Mouse (Mus musculus) embryonic fibroblast, embryonic 13.5 days (primary cell): Measurements from ENCODE around the gene Nmb. TPM values are rescaled to one million over a fixed set of nuclear protein-coding genes. Genes with fewer than 3 reads are reported as not detected.

Experiments used
- H3K27ac ChIP-seq: 2 replicates; pipeline ENCODE4 v1.5.1; 2012; ENCODE audit warnings: low read length, control low read depth, inconsistent platforms; ENCODE audit not compliant: insufficient read depth
- H3K4me1 ChIP-seq: 2 replicates; pipeline ENCODE4 v1.6.1; 2011; ENCODE audit warnings: low read length; ENCODE audit not compliant: control insufficient read depth, insufficient read depth
- H3K4me3 ChIP-seq: 2 replicates; pipeline ENCODE4 v1.5.1; 2011; ENCODE audit warnings: mild to moderate bottlenecking, control low read depth, low read length; ENCODE audit not compliant: insufficient read depth
- CTCF ChIP-seq: IDR thresholded peaks from 2 replicates; pipeline ENCODE4 v1.5.1; 2011; ENCODE audit warnings: mild to moderate bottlenecking, control low read depth, low read length, moderate library complexity, borderline replicate concordance; ENCODE audit not compliant: insufficient read depth
- POLR2A ChIP-seq: IDR thresholded peaks from 2 replicates; pipeline ENCODE4 v1.6.1; 2011; ENCODE audit warnings: low read depth, mild to moderate bottlenecking, control low read depth, low read length, moderate library complexity
- polyA plus RNA-seq: library from polyadenylated mRNA; stranded (reverse); fragments of >200 nt; gene quantifications from 2 replicates; pipeline ENCODE4 v1.2.4, GENCODE M21; 2011; ENCODE audit warnings: low read depth; ENCODE audit not compliant: missing spikeins, insufficient read length

Nmb gene
- polyA plus RNA-seq, 1 experiment = 1.1 TPM

DNA sequence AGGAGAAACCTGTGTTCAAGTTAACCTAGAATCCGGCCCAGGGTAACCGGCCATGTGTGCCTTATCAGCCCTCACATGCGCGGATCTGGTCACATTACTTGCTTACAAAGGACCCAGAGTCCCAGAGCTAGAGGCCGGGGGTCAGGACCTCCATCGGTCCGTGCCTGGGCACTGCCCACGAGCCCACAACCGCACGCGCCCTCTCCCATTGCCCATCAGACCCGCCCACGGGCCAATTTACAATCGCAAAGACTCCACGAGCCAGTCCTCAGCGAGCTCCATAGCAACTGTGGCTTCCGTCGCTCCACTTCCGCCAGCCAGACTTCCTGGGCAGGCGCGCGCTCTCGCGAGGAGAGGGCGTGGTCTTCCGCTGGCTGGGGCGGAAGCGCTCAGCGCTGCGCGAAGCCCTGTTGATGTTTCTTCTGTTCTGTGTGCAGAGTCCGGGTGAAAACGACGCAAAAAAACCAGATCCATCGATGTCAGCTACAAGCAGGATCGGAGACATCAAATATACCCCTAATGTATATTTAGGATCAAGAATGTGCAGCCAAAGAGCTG, 3.9 kb downstream of the Nmb start, which contains the start of gene Wdr73:
Gene Wdr73, minus strand, starts transcription at position 326 of the 558 bp plus-strand sequence.
- peak within 1 kb of the TSS; percentile 74 for H3K27ac ChIP-seq
- TF ChIP-seq CTCF = no peak
- peak; percentile 95 for TF ChIP-seq POLR2A
- H3K4me3 ChIP-seq = peak within 1 kb of the TSS; percentile 85
- H3K4me1 ChIP-seq = peaks cover 4% of the 10 kb centered on the region; the same call in 1 of the 2 replicates

DNA sequence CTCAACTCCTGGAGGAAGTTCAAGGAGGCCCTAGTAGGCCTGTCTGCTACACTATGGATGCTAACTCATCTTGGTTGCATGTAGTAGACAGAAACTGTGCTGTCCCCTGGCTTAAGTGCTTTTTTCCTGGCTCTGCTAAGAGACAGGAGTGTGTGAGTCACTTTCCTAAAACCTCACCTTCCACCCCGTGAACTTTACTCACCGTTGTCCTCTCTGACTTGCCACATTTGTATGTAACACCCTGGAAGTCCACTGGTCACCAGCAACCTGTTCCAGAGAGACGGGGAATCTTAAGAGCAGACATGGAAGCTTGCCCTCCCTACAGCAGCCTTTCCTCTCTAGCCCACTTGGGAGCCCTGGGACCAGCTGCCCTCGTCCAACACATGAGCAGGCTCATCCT, 7.2 kb downstream of the Nmb start:
- no peak for TF ChIP-seq POLR2A
- no peak for TF ChIP-seq CTCF
- Histone ChIP-seq H3K4me1 (peaks cover 4% of the 10 kb centered on the region; the same call in 1 of the 2 replicates), H3K27ac (no peak overlapping the region), H3K4me3 (no peak overlapping the region)

DNA sequence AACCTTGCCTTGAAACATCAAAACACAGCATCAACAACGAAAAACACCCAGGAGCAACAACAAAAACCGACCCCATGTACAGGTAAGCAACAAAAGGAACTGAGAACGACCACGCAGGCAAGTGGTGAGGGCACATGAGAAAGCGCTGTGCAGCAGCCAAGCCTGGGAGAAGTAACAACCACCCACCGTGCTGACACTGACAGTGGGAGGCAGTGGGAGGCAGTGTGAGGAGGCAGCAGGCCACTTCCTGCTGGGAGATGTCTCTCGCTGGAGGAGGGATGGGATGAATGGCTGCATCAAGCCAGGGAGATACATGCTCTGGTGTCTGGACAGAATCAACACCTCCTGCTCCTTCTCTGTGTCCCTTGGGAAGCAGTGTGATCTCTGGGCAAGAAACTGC, 7.7 kb downstream of the Nmb start:
- no peak for TF ChIP-seq POLR2A
- TF ChIP-seq CTCF = no peak

DNA sequence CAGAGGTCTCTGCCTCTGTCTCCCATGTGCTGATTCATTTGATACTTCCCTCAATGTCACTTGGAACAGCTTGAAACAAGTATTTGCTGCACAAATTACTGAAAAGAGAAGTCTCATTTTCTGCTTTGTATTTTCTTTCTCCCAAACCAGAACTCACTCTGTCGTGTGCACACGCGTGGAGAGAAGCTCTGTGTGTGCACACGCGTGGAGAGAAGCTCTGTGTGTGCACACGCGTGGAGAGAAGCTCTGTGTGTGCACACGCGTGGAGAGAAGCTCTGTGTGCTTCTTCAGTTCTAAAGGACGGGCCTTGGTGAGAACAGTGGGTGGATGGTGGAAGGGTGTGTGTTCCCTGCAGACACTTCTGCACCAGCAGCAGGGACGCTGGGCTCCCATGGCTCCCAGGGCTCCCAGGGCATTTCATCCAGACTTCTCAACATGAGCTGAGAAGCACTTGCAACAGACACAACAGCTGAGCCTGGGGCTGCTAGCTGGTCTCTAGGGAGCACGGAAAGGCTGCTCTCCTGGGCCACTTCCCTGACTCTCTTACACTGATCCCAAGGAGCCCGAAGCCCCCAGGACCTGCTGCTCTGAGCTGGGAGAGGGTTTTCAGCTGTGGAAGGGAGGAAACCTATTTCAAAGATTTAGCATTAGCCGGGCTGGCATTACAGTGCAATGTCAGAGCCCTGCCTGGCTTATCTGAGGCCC, 9.9 kb downstream of the Nmb start:
- no peaks in the 10 kb centered on the region for H3K4me1 ChIP-seq
- H3K27ac ChIP-seq = no peak overlapping the region
- TF ChIP-seq POLR2A (no peak), CTCF (no peak)
- no peak overlapping the region for H3K4me3 ChIP-seq

More for the DNA sequence above, 7.7 kb downstream of the Nmb start:
- Histone ChIP-seq H3K27ac (no peak overlapping the region), H3K4me1 (peaks cover 4% of the 10 kb centered on the region; the same call in 1 of the 2 replicates), H3K4me3 (no peak overlapping the region)

DNA sequence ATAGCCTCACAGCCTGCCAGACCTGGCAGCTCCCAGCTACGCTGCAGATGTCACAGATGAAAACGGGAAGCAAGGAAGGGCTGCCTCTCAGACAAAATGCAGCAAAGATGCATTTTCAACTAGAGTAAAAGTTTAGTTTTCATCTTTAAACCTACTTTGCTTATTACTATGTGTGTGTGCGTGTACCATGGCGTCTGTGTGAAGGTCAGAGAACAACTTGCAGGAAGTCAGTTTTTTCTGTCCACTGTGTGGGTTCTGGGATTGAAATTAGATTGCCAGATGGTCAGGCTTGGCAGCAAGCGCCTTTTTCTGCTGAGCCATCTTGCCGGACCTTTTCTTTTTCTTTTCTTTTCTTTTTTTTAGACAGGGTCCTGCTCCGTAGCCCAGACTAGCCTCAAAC, 10.7 kb downstream of the Nmb start:
- no peaks in the 10 kb centered on the region for H3K4me1 ChIP-seq
- TF ChIP-seq POLR2A (no peak), CTCF (no peak)
- no peak overlapping the region for H3K4me3 ChIP-seq
- no peak overlapping the region for H3K27ac ChIP-seq

DNA sequence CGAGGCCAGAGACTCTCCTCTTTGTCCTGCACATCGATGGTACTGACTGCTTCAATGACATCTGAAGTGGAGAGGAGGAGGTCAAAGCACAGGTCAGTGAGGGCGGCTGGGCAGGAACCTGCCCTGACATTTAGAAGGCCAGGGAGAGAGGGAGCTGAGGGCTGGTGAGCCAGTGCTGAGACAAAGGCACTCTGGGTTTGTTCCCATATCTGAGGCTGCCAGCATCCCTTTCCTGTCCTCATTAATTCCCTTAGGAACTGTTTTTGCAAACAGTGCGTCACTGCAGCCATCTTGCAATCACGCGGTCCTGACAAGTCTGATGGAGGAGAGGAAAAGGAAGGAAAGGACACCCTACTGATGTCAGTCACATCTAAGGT, 11.1 kb downstream of the Nmb start:
- TF ChIP-seq CTCF = no peak
- TF ChIP-seq POLR2A = no peak
- Histone ChIP-seq H3K4me3 (no peak overlapping the region), H3K27ac (no peak overlapping the region), H3K4me1 (no peaks in the 10 kb centered on the region)

DNA sequence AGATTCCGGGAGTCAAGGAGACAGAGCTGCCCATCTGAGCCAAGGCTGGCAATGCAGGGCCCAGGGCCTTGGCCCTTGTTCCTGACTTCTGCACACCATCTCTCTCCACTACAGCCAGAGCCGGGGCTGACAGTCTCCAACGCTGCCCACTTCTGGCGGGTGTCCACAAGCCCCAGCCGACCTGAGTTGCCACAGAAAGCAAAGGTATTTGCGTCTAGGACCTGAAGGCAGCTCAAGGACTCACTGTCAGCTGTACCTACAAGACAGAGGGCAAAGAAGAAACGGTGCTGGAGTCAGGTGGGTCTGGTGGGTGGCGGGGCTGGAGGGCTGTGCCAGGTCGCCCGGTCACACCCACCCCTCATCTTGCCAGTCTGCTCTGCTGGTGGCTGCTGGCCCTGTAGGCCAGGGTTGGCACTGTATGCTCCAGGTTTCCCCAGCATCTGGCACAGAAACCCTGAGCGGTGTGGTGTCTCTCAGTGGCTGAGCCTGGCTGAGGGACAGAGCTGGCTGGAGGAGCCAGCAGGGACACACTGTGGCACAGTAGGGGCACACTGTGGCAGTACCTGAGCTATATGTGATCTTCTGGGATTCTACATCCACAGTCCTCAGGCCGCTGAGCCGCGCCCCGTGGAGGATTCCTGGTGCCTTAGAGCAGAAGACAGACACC, 11.7 kb downstream of the Nmb start:
- TF ChIP-seq CTCF (no peak), POLR2A (no peak)
- Histone ChIP-seq H3K4me1 (no peaks in the 10 kb centered on the region), H3K27ac (no peak overlapping the region), H3K4me3 (no peak overlapping the region)

DNA sequence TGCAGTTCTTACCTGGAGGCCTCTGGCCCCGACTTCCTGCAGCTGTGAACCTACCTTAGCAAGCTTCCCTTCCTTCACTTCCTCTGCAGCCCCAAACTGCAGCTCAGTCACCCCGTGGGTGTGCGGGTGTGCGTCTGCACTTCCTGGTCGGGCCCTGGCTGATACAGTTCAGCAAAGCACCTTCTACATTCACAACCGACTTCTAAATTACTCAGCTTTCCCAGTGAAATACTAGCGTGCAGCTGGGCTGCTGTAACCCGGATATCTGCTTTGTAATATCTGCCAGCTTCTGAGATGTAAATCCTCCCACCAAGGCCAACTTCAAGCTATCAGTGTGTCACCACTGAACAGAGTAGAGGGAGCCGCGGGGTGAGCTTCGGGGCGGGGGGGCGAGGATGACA, 15.0 kb downstream of the Nmb start:
- H3K4me1 ChIP-seq = no peaks in the 10 kb centered on the region
- H3K4me3 ChIP-seq = no peak overlapping the region
- H3K27ac ChIP-seq = no peak overlapping the region
- TF ChIP-seq CTCF (no peak), POLR2A (no peak)

DNA sequence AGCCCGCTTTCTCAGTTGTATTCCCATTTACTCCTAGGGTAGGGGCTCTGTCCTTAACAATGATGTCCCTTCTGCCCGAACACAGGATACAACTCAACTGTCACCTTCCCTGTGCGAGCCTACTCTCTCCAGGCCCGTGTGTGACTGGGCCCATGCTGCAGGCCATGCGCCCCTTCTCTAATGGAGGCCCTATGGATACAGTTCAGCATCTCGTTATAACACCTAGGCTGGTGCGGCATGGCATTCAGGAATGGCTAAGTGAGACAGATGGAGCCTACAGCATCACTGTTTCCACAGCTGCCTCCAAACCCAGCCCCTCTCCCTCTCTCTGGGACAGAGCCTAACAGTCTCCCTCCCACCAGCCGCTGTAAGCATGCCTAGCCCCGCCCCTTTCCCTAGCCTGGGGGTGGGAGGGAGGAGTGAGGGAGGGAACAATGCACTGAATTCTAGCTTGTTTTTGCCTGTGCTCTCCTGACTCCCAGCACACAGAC, 15.8 kb downstream of the Nmb start:
- peak; percentile 32; the same call in 1 of the 2 replicates for TF ChIP-seq POLR2A
- TF ChIP-seq CTCF = no peak
- H3K27ac ChIP-seq = no peak overlapping the region
- no peak overlapping the region for H3K4me3 ChIP-seq
- H3K4me1 ChIP-seq = no peaks in the 10 kb centered on the region

DNA sequence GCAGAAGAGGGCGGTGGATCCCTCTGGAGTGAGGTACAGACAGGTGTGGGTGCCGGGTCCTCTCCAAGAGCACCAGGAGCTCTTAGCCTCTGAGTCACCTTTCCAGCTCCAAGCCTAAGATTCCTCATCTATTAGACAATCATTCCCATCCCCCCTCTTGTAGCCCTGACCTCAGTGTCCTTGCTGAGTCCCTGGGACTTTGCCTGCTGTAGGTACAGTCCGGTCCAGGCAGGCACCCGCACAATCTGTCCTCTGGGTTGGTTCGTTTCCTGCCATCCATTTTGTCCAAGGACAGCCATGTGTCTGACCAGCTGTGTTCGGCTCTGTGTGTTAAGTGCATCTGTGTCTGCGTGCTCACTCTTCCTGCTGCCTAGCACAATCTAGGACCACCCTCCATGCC, 16.3 kb downstream of the Nmb start:
- H3K27ac ChIP-seq = no peak overlapping the region
- TF ChIP-seq CTCF (no peak), POLR2A (no peak)
- no peaks in the 10 kb centered on the region for H3K4me1 ChIP-seq
- H3K4me3 ChIP-seq = no peak overlapping the region
